Mouse (Mus musculus) MEL (cell line): Measurements from ENCODE around the gene Sorcs1.

Source experiments
- CTCF ChIP-seq, 3 experiments: IDR thresholded peaks in 2 of 3; conservative IDR thresholded peaks in 1 of 3; 2 replicates each; pipeline ENCODE4 v1.5.1; 2011 to 2012; ENCODE audit warnings: low read length in 3 of 3, low read depth in 2 of 3, mild to moderate bottlenecking in 2 of 3, improper control_type of control experiment in 1 of 3, inconsistent platforms in 1 of 3, mixed read lengths in 1 of 3, moderate library complexity in 1 of 3; ENCODE audit not compliant: control insufficient read depth in 1 of 3, insufficient read depth in 1 of 3, poor library complexity in 1 of 3, severe bottlenecking in 1 of 3
- GABPA ChIP-seq: IDR thresholded peaks from 2 replicates; pipeline ENCODE4 v1.6.1; 2012; ENCODE audit warnings: low read depth, mild to moderate bottlenecking, inconsistent platforms, low read length, improper control_type of control experiment, moderate library complexity
- KAT2A ChIP-seq: conservative IDR thresholded peaks from 2 replicates; pipeline ENCODE4 v1.6.1; 2012; ENCODE audit warnings: low read depth, low read length, improper control_type of control experiment, inconsistent platforms
- MAX ChIP-seq: IDR thresholded peaks from 2 replicates; pipeline ENCODE4 v1.6.1; 2011; ENCODE audit warnings: low read length, improper control_type of control experiment
- NRF1 ChIP-seq: IDR thresholded peaks from 2 replicates; pipeline ENCODE4 v1.6.1; 2014; ENCODE audit warnings: low read depth, mild to moderate bottlenecking, inconsistent platforms, low read length, improper control_type of control experiment, moderate library complexity; ENCODE audit not compliant: poor library complexity, insufficient read depth, severe bottlenecking
- POLR2A ChIP-seq, 2 experiments: IDR thresholded peaks; 2 replicates each; pipeline ENCODE4 v1.6.1; 2011 to 2012; ENCODE audit warnings: low read length in 2 of 2, mild to moderate bottlenecking in 2 of 2, control low read depth in 1 of 2, improper control_type of control experiment in 1 of 2, low read depth in 1 of 2, moderate library complexity in 1 of 2; ENCODE audit not compliant: control insufficient read depth in 1 of 2, insufficient read depth in 1 of 2, poor library complexity in 1 of 2
- SIN3A ChIP-seq: IDR thresholded peaks from 2 replicates; pipeline ENCODE4 v1.6.1; 2012; ENCODE audit warnings: low read length, improper control_type of control experiment, inconsistent platforms
- TBP ChIP-seq: IDR thresholded peaks from 2 replicates; pipeline ENCODE4 v1.8.0; 2011; ENCODE audit warnings: low read depth, low read length, improper control_type of control experiment
- ZMIZ1 ChIP-seq: IDR thresholded peaks from 2 replicates; pipeline ENCODE4 v1.6.1; 2012; ENCODE audit warnings: low read depth, mild to moderate bottlenecking, inconsistent platforms, low read length, improper control_type of control experiment, moderate library complexity

DNA sequence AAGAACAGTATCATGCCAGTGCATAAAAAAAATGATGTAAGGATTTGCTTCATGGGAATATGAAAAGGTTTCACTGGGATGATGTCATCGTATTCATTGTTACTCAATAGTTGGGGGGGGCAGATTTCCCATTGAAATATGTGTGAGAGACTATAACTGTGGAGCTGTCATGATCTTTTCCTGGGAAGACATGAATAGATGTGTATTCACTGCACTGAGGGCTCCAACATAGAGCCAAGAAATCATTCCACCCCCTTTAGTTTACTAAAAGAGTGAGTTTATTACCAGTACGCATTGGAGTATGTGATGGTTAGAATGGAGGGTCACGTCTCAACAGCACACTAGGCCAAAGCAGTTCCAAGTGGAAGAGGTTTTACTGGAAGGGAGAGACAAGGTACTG is 187.3 kb downstream of the Sorcs1 start:
- TF ChIP-seq POLR2A (IDR thresholded peaks at IDR 0.05; ENCODE audit: control insufficient read depth in 1 of 2, insufficient read depth in 1 of 2, low read depth in 1 of 2, low read length in 2 of 2, poor library complexity in 1 of 2) (no peak), CTCF (IDR thresholded peaks at IDR 0.05 in 2 of 3, conservative IDR thresholded peaks at IDR 0.05 in 1 of 3; ENCODE audit: control insufficient read depth in 1 of 3, insufficient read depth in 1 of 3, low read depth in 2 of 3, low read length in 3 of 3, poor library complexity in 1 of 3, severe bottlenecking in 1 of 3) (no peak), TBP (no peak), ZMIZ1 (no peak), MAX (no peak), SIN3A (no peak), GABPA (no peak), KAT2A (no peak), NRF1 (no peak)
